Mouse (Mus musculus) cerebellum, adult 9-11 months (tissue): ENCODE results near the gene Stard8.
"Not testable (repeated sequence)": the region's sequence is repeated elsewhere in the genome, so short reads cannot be mapped to it uniquely, and the experiment has no call there.

Experiments
- DNase-seq: peaks from one replicate; pipeline ENCODE4 v3.0.0; 2022

Stard8 gene

DNA sequence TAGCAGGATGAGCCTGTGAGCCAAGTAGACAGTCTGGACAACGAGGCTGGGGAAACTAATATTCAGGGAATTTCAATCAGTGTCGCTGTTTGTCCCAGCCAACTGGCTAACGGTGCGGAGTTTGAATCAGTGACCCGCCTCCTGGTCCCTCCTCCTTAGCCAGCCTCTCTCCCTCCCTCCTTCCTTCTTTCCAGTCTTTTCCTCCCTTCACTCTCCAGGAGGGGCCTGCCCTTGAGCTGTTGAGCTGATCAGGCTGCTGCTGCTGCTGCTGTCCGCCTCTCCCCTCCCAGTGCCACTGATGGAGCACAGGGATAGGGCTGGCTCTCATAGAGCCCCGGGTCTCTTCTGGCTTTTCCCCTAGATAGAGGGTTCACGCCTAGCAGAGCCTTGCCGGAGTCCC, at the start of gene Stard8:
Gene Stard8 (plus strand): TSS at position 203 of the 400 bp plus-strand sequence.
- no peak for DNase-seq

DNA sequence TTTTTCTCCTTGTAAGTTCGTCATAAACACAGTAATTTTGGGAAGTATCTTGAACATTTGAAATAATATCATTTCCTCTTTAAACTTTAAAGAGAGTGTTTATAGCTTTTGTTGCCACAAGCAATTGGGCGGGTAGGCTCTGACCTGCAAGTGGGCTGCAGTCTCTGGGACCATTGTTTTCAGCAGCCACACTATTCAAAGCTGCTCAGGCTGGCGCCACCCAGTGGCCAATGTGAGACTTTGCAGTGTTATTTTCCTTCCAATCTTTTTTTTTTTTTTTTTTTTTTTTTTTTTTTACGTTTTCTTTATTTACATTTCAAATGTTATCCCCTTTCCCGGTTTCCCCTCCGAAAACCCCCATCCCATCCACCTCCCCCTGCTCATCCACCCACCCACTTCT, 49.1 kb upstream of the Stard8 start:
- DNase-seq: no peak

- DNase-seq: no peak
Observed at GRCm38 (mm10) chrX:98958287-98958686, 44.8 kb upstream of the Stard8 start.

- no peak for DNase-seq
Observed at GRCm38 (mm10) chrX:98959050-98959449, 44.0 kb upstream of the Stard8 start.

- DNase-seq: no peak
Observed at GRCm38 (mm10) chrX:98963742-98964141, 39.3 kb upstream of the Stard8 start.

- DNase-seq: no peak
Observed at GRCm38 (mm10) chrX:98964513-98964912, 38.5 kb upstream of the Stard8 start.

- DNase-seq: not testable (repeated sequence)
Observed at GRCm38 (mm10) chrX:98986611-98987010, 16.4 kb upstream of the Stard8 start.

GRCm38 (mm10) chrX:98989574-98989973, 13.5 kb upstream of the Stard8 start:
- no peak for DNase-seq

- DNase-seq: no peak
Observed at GRCm38 (mm10) chrX:99002065-99002464, 983 bp upstream of the Stard8 start.

- no peak for DNase-seq
Observed at GRCm38 (mm10) chrX:99010581-99010980, 7.5 kb downstream of the Stard8 start.

- no peak for DNase-seq
Observed at GRCm38 (mm10) chrX:99011281-99011680, 8.2 kb downstream of the Stard8 start.

GRCm38 (mm10) chrX:99012486-99012885, 9.4 kb downstream of the Stard8 start:
- no peak for DNase-seq

DNA sequence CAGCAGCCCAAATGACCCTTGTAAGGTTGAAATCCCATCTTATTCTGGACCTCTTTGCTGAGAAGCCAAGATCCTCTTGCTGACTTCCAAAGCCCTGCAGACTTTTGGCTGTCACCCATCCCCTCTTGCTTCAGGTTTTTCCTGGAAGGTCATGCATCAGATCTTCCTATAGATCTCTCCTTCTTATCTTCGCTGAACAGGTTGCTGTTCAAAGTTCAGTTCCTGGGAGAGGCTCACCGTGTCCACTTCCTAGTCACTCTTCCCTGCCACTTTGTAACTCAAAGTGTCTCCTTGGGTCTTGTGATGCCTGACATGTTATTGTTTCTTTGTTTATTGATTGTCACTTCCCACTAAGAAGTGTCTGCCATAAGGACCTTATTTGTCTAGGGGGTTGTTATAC, 12.7 kb downstream of the Stard8 start:
- no peak for DNase-seq

DNA sequence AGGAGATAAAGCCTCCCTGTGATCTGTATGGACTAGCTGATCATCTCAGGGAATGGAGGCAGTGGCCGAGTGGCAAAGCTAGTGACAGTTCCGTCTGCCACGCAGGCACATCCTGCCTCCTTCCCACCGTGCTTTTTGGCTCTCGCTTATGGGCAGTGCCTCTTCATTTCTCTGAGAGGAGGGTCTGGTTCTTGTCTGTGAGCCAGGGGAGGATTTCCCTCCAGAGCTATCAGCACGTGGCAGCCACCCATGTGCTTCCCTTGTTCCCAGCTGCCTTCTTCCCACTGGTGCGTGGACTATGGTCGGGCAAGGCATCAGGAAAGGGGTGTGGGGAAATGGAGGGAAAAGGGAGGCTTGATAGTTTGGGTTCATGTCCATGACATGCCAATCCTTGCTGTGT, 13.9 kb downstream of the Stard8 start:
- DNase-seq: no peak

GRCm38 (mm10) chrX:99017874-99018273, 14.8 kb downstream of the Stard8 start:
- no peak for DNase-seq

DNA sequence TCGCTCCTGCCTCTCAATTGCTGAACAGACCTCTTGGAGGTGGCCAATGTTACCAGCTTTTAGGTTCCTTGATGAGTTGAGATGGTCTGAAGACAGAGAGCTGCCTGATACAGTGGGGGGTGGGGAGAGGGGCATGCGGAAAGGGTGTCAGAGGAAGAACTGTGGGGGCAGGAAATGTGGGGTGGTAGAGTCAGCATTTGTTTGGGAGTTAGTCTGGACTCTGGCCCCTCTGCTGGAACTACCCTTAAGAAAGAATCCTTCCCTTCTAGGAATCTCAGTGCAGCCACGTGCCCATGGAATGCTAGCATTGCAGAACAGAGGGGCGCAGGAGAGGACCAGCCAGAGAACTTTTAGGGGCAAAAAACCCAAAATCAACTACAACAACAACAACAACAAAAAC, 16.3 kb downstream of the Stard8 start:
- DNase-seq: no peak

DNA sequence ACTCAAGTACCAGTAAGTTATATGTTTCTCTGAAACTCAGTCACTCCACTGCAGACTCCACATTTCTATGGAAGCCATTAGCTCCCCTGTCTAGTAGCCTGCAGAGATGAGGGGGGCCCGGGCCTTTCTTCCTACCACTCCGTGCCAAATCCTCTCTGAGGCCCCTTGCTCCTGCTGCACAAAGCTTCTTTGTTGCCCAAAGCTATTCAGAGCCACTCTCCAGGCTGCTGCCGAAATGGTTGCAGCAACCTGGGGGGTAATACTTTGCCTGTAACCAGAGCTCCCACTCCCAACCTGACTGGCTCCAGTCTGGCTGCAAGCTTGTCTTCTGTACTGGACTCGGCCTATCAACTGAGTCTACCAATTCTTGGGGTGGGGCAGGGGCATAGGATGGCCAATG, 17.2 kb downstream of the Stard8 start:
- no peak for DNase-seq

DNA sequence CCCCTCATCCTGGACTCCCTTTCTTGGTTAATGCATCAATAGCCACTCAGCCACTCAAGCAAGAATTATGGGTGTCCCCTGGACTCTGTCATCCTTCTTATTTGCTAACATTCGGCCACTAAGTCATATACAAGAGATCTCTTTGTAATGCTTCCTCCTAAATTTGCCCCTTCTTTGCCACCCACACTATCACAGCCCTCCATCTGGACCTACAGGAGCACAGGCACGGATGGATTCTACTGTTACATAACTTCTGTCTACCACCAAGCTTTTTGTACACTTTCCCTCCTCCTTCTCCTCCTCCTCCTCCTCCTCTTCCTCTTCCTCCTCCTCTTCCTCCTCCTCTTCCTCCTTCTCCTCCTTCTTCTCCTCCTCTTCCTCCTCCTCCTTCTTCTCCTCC, 18.5 kb downstream of the Stard8 start:
- DNase-seq: no peak

DNA sequence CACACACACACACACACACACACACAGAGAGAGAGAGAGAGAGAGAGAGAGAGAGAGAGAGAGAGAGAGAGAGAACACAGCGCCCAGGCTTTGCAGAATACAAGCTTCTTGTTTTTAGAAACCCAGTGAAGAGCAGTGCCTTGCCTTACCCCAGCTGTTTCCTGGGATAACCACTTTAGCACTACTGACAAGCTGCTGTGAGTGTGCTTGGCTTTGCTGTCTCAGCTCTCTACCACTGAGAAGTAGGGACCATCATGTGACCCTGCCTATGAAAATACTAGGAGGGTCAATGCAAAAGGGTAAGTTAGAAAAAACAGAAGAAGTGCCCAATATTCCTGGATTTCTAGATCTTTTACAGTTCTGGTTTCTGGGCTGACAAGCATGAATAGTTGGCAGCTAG, 20.9 kb downstream of the Stard8 start:
- DNase-seq: no peak

DNA sequence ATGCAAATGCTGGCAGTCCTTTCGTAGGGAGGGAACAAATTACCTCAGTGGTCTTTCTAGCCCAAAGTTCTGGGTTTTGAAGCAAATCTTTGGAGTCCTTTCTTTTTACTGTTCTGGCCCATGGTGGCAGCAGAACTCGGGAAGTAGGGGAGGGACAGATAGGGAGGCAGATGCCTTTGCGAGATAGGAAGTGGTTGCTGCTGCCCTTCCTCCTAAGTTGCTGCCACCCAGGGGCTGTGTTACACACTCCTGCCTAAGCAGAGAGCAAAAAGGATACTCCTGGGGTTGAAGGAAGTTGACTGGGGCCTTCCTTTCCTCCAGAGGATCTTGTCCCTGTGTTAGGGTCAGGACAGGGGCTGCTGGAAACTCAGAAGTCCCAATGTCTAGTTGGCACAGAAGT, 32.4 kb downstream of the Stard8 start:
- no peak for DNase-seq

DNA sequence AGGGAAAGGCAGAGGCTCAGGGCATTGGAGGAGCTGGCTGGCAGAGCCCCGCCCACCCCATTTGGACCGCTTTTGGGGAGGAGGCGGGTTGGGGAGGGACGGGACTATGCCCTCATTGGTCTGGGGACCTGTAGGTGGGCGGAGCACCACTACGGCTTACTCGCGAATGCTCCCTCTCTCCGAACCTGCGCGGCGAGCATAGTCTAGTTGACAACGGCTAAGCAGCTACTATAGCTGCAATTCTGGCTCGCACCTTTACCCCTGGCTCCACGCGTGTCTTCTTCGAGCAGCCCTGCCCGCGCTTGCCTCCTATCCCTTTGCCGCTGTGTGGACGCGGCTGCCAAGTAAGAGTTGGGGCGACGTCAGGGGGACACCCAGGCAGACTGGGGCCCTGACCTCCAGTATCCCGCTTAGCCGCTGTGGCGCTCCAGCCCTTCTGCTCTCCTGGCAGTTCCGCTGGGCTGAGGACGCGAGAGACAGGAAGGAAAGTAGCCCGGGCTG, 39.5 kb downstream of the Stard8 start:
- peak; percentile 49 for DNase-seq

- DNase-seq: no peak
Observed at GRCm38 (mm10) chrX:99043275-99043674, 40.2 kb downstream of the Stard8 start.

GRCm38 (mm10) chrX:99043739-99044138, 40.7 kb downstream of the Stard8 start:
- DNase-seq: no peak

GRCm38 (mm10) chrX:99045315-99045714, 42.3 kb downstream of the Stard8 start:
- no peak for DNase-seq

DNA sequence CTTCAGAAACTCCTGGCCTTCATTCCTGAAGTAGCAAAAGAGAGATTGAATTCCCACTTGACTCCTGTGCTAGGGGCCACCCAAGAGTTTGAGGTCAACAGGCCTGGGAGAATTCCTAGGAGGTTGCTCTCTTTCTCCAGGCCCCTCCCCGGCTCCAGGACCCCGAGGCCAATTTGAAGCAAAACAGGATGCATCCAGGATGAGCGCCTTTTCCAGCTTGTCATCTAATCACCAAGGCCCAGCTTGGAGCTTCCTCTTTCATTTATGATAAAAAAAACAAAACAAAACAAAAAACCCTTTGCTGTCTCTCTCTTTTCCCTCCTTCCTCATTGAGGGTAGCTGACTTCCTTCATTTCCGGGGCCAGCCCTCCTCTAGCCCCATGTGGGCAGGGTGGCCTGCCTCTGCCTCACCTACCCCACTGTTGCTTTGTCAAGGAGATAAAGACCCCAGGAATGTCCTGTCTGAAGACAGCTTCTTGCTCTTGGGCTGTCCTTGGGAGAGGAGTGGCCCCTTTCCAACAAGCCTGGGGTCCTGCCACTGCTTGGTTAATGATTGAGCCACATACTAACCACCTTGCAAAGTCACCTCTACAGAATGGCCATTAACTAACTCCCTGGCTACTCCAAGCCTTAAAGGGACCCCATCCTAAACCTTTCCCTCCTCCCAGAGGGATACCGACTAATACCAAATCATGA, 43.5 kb downstream of the Stard8 start:
- DNase-seq: no peak
